9 mouse cellular contexts compared by ENCODE assay signal in genomic region chr2:114052696-114053598, GRCm38 (mm10). TPM values are rescaled to one million over a fixed set of nuclear protein-coding genes. Genes with fewer than 3 reads are reported as not detected.
A peak's percentile ranks its signal among the peaks of the same experiment; 100 is the strongest.
DNase-seq lines count a peak whose midpoint lies in the region; ATAC-seq and TF ChIP-seq lines count a peak whose summit lies in the region.
"Had no signal": no experiment of that assay in that cellular context is flagged by ENCODE, and none has a peak within 500 bp of the region (broad histone marks: within the 10 kb centered on the region; RNA-seq: fewer than 3 reads in every experiment).

Gene Actc1 (minus strand): TSS chr2:114053548.

- H3K27me3 ChIP-seq in forebrain, embryonic 11.5 days (ENCODE audit: control insufficient read depth, insufficient read depth, low read length) = no peaks in the 10 kb centered on the region
- H3K27me3 ChIP-seq in forebrain, embryonic 14.5 days (replicated peaks; ENCODE audit: control insufficient read depth, insufficient read depth, low read length) = no peaks in the 10 kb centered on the region
- H3K27me3 ChIP-seq in heart, postnatal 0 days (ENCODE audit: control insufficient read depth, insufficient read depth, low read length) = no peaks in the 10 kb centered on the region
- H3K27me3 ChIP-seq in liver, embryonic 15.5 days = no peaks in the 10 kb centered on the region

- H3K4me3 ChIP-seq in forebrain, embryonic 11.5 days (ENCODE audit: low read depth, low read length) = no peak within 1 kb of the TSS
- H3K4me3 ChIP-seq in forebrain, embryonic 14.5 days (ENCODE audit: low read depth, low read length) = no peak within 1 kb of the TSS
- peak within 1 kb of the TSS; percentile 53 for H3K4me3 ChIP-seq in heart, postnatal 0 days (ENCODE audit: low read depth, low read length)
- no peak within 1 kb of the TSS for H3K4me3 ChIP-seq in liver, embryonic 15.5 days (replicated peaks)

- 0 out of 2 replicates have a peak, but pooled peaks have one; percentile 46 for ATAC-seq in forebrain, embryonic 11.5 days (replicated peaks; ENCODE audit: low FRiP score)
- no peak for ATAC-seq in forebrain, embryonic 14.5 days
- ATAC-seq in heart, postnatal 0 days (ENCODE audit: insufficient read depth, low read depth) = peak; percentile 74
- no peak for ATAC-seq in liver, embryonic 15.5 days (ENCODE audit: insufficient read depth)

- H3K9ac ChIP-seq in forebrain, embryonic 11.5 days (ENCODE audit: low read length) = no peak within 1 kb of the TSS
- H3K9ac ChIP-seq in forebrain, embryonic 14.5 days (ENCODE audit: low read length) = no peak within 1 kb of the TSS
- peak within 1 kb of the TSS; percentile 84 for H3K9ac ChIP-seq in heart, postnatal 0 days (replicated peaks; ENCODE audit: low read depth, low read length)
- H3K9ac ChIP-seq in liver, embryonic 15.5 days = no peak within 1 kb of the TSS

- no peak within 1 kb of the TSS for H3K27ac ChIP-seq in forebrain, embryonic 11.5 days (ENCODE audit: low read depth, low read length)
- no peak within 1 kb of the TSS for H3K27ac ChIP-seq in forebrain, embryonic 14.5 days (ENCODE audit: low read depth, low read length)
- peak within 1 kb of the TSS; percentile 96 for H3K27ac ChIP-seq in heart, postnatal 0 days (ENCODE audit: low read depth)
- no peak within 1 kb of the TSS for H3K27ac ChIP-seq in liver, embryonic 15.5 days (replicated peaks)

- no peak for DNase-seq in forebrain, embryonic 11.5 days (ENCODE audit: low spot score)
- no peak for DNase-seq in forebrain, embryonic 14.5 days (ENCODE audit: low spot score)
- DNase-seq in embryo, embryonic 9.5 days (ENCODE audit: extremely low spot score) = peak; percentile 17
- DNase-seq in heart, postnatal 0 days (ENCODE audit: low spot score) = peak; percentile 94
- DNase-seq in left cerebral cortex, adult 8-10 months (ENCODE audit: low spot score in 2 of 2) = no peak
- no peak for DNase-seq in left cerebral cortex, adult 18-20 months (ENCODE audit: low spot score in 2 of 2)
- DNase-seq in B cell, adult 2 months = no peak
- DNase-seq: cerebellum, adult 9-11 months had no signal

- H3K4me1 ChIP-seq in forebrain, embryonic 11.5 days (replicated peaks; ENCODE audit: control insufficient read depth, insufficient read depth, low read length) = no peaks in the 10 kb centered on the region
- H3K4me1 ChIP-seq in forebrain, embryonic 14.5 days (ENCODE audit: control insufficient read depth, insufficient read depth, low read length) = peaks cover 7% of the 10 kb centered on the region
- H3K4me1 ChIP-seq in heart, postnatal 0 days (ENCODE audit: control insufficient read depth, insufficient read depth) = no peaks in the 10 kb centered on the region
- H3K4me1 ChIP-seq in liver, embryonic 15.5 days (replicated peaks) = no peaks in the 10 kb centered on the region

- no peak within 1 kb of the TSS for H3K4me2 ChIP-seq in forebrain, embryonic 11.5 days (ENCODE audit: low read depth, low read length, severe bottlenecking)
- H3K4me2 ChIP-seq in forebrain, embryonic 14.5 days (ENCODE audit: low read length) = no peak within 1 kb of the TSS
- H3K4me2 ChIP-seq in heart, postnatal 0 days (ENCODE audit: low read depth, low read length) = peak within 1 kb of the TSS; percentile 60
- H3K4me2 ChIP-seq in liver, embryonic 15.5 days = no peak within 1 kb of the TSS

- no peaks in the 10 kb centered on the region for H3K9me3 ChIP-seq in forebrain, embryonic 11.5 days (ENCODE audit: control insufficient read depth, low read length)
- no peaks in the 10 kb centered on the region for H3K9me3 ChIP-seq in forebrain, embryonic 14.5 days (replicated peaks; ENCODE audit: control insufficient read depth, low read length)
- H3K9me3 ChIP-seq in heart, postnatal 0 days (replicated peaks; ENCODE audit: control insufficient read depth, low read length) = no peaks in the 10 kb centered on the region
- H3K9me3 ChIP-seq in liver, embryonic 15.5 days (replicated peaks) = no peaks in the 10 kb centered on the region

- WGBS in forebrain, embryonic 11.5 days = 62% methylated on average over 14 of the region's 14 CpGs
- 60% methylated on average over 13 of the region's 14 CpGs for WGBS in forebrain, embryonic 14.5 days
- WGBS in heart, postnatal 0 days = 15% methylated on average over 14 of the region's 14 CpGs
- WGBS in liver, embryonic 15.5 days (ENCODE audit: insufficient replicate concordance) = 29% methylated on average over 13 of the region's 14 CpGs

- H3K36me3 ChIP-seq in forebrain, embryonic 11.5 days (ENCODE audit: control insufficient read depth, insufficient read depth, low read length) = no peaks in the 10 kb centered on the region
- no peaks in the 10 kb centered on the region for H3K36me3 ChIP-seq in forebrain, embryonic 14.5 days (ENCODE audit: control insufficient read depth, insufficient read depth, low read length)
- peaks cover 28% of the 10 kb centered on the region for H3K36me3 ChIP-seq in heart, postnatal 0 days (replicated peaks; ENCODE audit: control insufficient read depth, insufficient read depth, low read length)
- H3K36me3 ChIP-seq in liver, embryonic 15.5 days (replicated peaks) = no peaks in the 10 kb centered on the region

- no peak for TF ChIP-seq CTCF in heart, postnatal 0 days (IDR thresholded peaks at IDR 0.05; ENCODE audit: low read depth)

- no peak for TF ChIP-seq EP300 in heart, postnatal 0 days (IDR thresholded peaks at IDR 0.05; ENCODE audit: low read depth)

RNA-seq across cellular contexts. Expression of gene Actc1, which starts in this region (rescaled TPM):
- 0.71 and 0.84 TPM in 2 replicates for polyA plus RNA-seq in forebrain, embryonic 11.5 days (2014; fragmentation: Nextera tagmentation; extraction: Ambion mirVana)
- polyA plus RNA-seq in forebrain, embryonic 14.5 days (2014; fragmentation: Nextera tagmentation; extraction: Ambion mirVana) = 0.43 and 0.57 TPM in 2 replicates
- total RNA-seq in heart, postnatal 0 days (2014; rRNA removed; ENCODE audit: low replicate concordance) = 20,690 and 21,635 TPM in 2 replicates
- 18,379 and 21,577 TPM in 2 replicates for polyA plus RNA-seq in heart, postnatal 0 days (2015; fragmentation: Nextera tagmentation; extraction: Ambion mirVana)
- polyA plus RNA-seq in liver, embryonic 15.5 days (2015; fragmentation: Nextera tagmentation; extraction: Ambion mirVana) = 62.8 and 97.5 TPM in 2 replicates
- total RNA-seq in left cerebral cortex, adult 8-10 months (2022) = 1 to 10 TPM in 3 of 4 experiments, not detected in 1; 2.0 to 4.6 (median 2.2) TPM
- not detected for total RNA-seq in left cerebral cortex, adult 18-20 months (2021)

Comparison
In these comparisons a context has a peak if more than half of its experiments do, and no peak if none do; other contexts are left out.
1. RNA of gene Actc1 (total RNA-seq): 20,690 to 21,635 TPM in heart, postnatal 0 days; 2.0 to 4.6 TPM in left cerebral cortex, adult 8-10 months and not detected in left cerebral cortex, adult 18-20 months; every median in the first group is over 1,000 times any median in the second.
2. RNA of gene Actc1 (polyA plus RNA-seq): 18,379 to 21,577 TPM in heart, postnatal 0 days; 62.8 to 97.5 TPM in liver, embryonic 15.5 days, 0.71 to 0.84 TPM in forebrain, embryonic 11.5 days and 0.43 to 0.57 TPM in forebrain, embryonic 14.5 days; every median in the first group is over 100 times any median in the second.
3. Peak in ATAC-seq in forebrain, embryonic 11.5 days; RNA of the gene not detected or under 1 TPM.
4. DNase-seq: peak in embryo, embryonic 9.5 days (single experiment) and heart, postnatal 0 days (single experiment); none in forebrain, embryonic 11.5 days (single experiment), forebrain, embryonic 14.5 days (single experiment), left cerebral cortex, adult 8-10 months (0 of 2), left cerebral cortex, adult 18-20 months (0 of 2) and B cell, adult 2 months (0 of 2).